Mouse (Mus musculus) neural tube, embryonic 11.5 days (tissue): ENCODE measurements around the gene Il24. TPM values are rescaled to one million over a fixed set of nuclear protein-coding genes. Genes with fewer than 3 reads are reported as not detected.
A peak's percentile ranks its signal among the peaks of the same experiment; 100 is the strongest.

Source experiments
- ATAC-seq: fragments of 200-750 bp; cut with Nextera tagmentation; 2 replicates; pipeline ENCODE4 v1.8.0; 2017; ENCODE audit warnings: moderate number of reproducible peaks, mild to moderate bottlenecking, moderate TSS enrichment, moderate library complexity; ENCODE audit not compliant: insufficient read depth, low FRiP score, low TSS enrichment
- DNase-seq: peaks from one replicate; pipeline ENCODE4 v3.0.0-alpha.2; 2015; ENCODE audit warnings: low spot score
- H3K27ac ChIP-seq: fragments of 300-500 bp; sonication (generic); 2 replicates; pipeline ENCODE4 v1.5.1; 2014; ENCODE audit warnings: low read depth, mild to moderate bottlenecking, low read length
- H3K27me3 ChIP-seq: fragments of 300-500 bp; sonication (generic); 2 replicates; pipeline ENCODE4 v1.6.1; 2014; ENCODE audit warnings: mild to moderate bottlenecking, low read length, mixed read lengths; ENCODE audit not compliant: control insufficient read depth, insufficient read depth
- H3K36me3 ChIP-seq: fragments of 300-500 bp; sonication (generic); 2 replicates; pipeline ENCODE4 v1.6.1; 2014; ENCODE audit warnings: mild to moderate bottlenecking, low read length, moderate library complexity, mixed read lengths; ENCODE audit not compliant: control insufficient read depth, insufficient read depth
- H3K4me1 ChIP-seq: fragments of 300-500 bp; sonication (generic); 2 replicates; pipeline ENCODE4 v1.6.1; 2014; ENCODE audit warnings: low read length, mixed read lengths; ENCODE audit not compliant: control insufficient read depth, insufficient read depth
- H3K4me2 ChIP-seq: fragments of 300-500 bp; sonication (generic); 2 replicates; pipeline ENCODE4 v1.6.1; 2014; ENCODE audit warnings: low read depth, mild to moderate bottlenecking, moderate library complexity
- H3K4me3 ChIP-seq: fragments of 300-500 bp; sonication (generic); 2 replicates; pipeline ENCODE4 v1.5.1; 2014; ENCODE audit warnings: low read depth, low read length
- H3K9ac ChIP-seq: fragments of 300-500 bp; sonication (generic); 2 replicates; pipeline ENCODE4 v1.6.1; 2014; ENCODE audit warnings: mild to moderate bottlenecking, low read length
- H3K9me3 ChIP-seq: fragments of 300-500 bp; sonication (generic); 2 replicates; pipeline ENCODE4 v1.6.1; 2016; ENCODE audit warnings: low read length; ENCODE audit not compliant: control insufficient read depth
- WGBS: fragments of 180-500 bp; shearing (Covaris S2); extraction: QIAGEN DNeasy Blood & Tissue Kit; methylation state at CpG from one replicate; pipeline ENCODE4 v1.1.7; 2014; 5-methylcytosine and 5-hydroxymethylcytosine counted together
- polyA plus RNA-seq: library from polyadenylated mRNA; unstranded; fragments of >200 nt; fragmentation: Nextera tagmentation; extraction: Ambion mirVana; gene quantifications from 2 replicates; pipeline ENCODE4 v1.2.1, GENCODE M21; 2014

Gene Il24
- polyA plus RNA-seq, 1 experiment from 2014 or later, result not detected

- H3K4me2 ChIP-seq, result no peak overlapping the region
- WGBS, result 87% methylated on average over 4 of the region's 4 CpGs
- no peaks in the 10 kb centered on the region for H3K36me3 ChIP-seq
- H3K9me3 ChIP-seq, result no peaks in the 10 kb centered on the region
- H3K27ac ChIP-seq, result no peak overlapping the region
- no peak for ATAC-seq
- no peak overlapping the region for H3K9ac ChIP-seq
- H3K27me3 ChIP-seq, result 0 out of 2 replicates have a peak, but pooled peaks cover 4% of the 10 kb centered on the region
- no peak for DNase-seq
- no peaks in the 10 kb centered on the region for H3K4me1 ChIP-seq
- H3K4me3 ChIP-seq, result no peak overlapping the region
Observed at GRCm38 (mm10) chr1:130883146-130883545, 4.1 kb downstream of the Il24 start.

GRCm38 (mm10) chr1:130879927-130880326, 7.3 kb downstream of the Il24 start:
- WGBS, result 94% methylated on average over 7 of the region's 7 CpGs

GRCm38 (mm10) chr1:130877889-130878614, 9.2 kb downstream of the Il24 start:
- Histone ChIP-seq H3K27ac (no peak overlapping the region), H3K27me3 (peaks cover 14% of the 10 kb centered on the region; the same call in 1 of the 2 replicates), H3K9me3 (no peaks in the 10 kb centered on the region), H3K9ac (peak overlapping the region; percentile 39; the same call in 1 of the 2 replicates), H3K4me2 (peak overlapping the region; percentile 68), H3K4me3 (peak overlapping the region; percentile 33), H3K36me3 (no peaks in the 10 kb centered on the region), H3K4me1 (no peaks in the 10 kb centered on the region)
- peak; percentile 49 for DNase-seq
- WGBS, result 2% methylated on average over 43 of the region's 43 CpGs
- peak; percentile 56; the same call in 1 of the 2 replicates for ATAC-seq

More at GRCm38 (mm10) chr1:130879927-130880326, 7.3 kb downstream of the Il24 start:
- H3K27me3 ChIP-seq, result peaks cover 14% of the 10 kb centered on the region; the same call in 1 of the 2 replicates
- H3K9ac ChIP-seq, result no peak overlapping the region
- no peak overlapping the region for H3K27ac ChIP-seq
- no peak overlapping the region for H3K4me2 ChIP-seq
- H3K4me3 ChIP-seq, result no peak overlapping the region
- DNase-seq (no peak), ATAC-seq (no peak)
- no peaks in the 10 kb centered on the region for H3K36me3 ChIP-seq
- no peaks in the 10 kb centered on the region for H3K9me3 ChIP-seq
- H3K4me1 ChIP-seq, result no peaks in the 10 kb centered on the region

- no peaks in the 10 kb centered on the region for H3K36me3 ChIP-seq
- ATAC-seq, result peak; percentile 44; the same call in 1 of the 2 replicates
- H3K4me1 ChIP-seq, result no peaks in the 10 kb centered on the region
- H3K4me2 ChIP-seq, result no peak overlapping the region
- H3K27ac ChIP-seq, result no peak overlapping the region
- no peaks in the 10 kb centered on the region for H3K9me3 ChIP-seq
- WGBS, result 20% methylated on average over 3 of the region's 3 CpGs
- H3K27me3 ChIP-seq, result peaks cover 14% of the 10 kb centered on the region; the same call in 1 of the 2 replicates
- DNase-seq, result peak; percentile 55
- H3K9ac ChIP-seq, result no peak overlapping the region
- H3K4me3 ChIP-seq, result no peak overlapping the region
Observed at GRCm38 (mm10) chr1:130876931-130877509, 10.2 kb downstream of the Il24 start.

- Histone ChIP-seq H3K9ac (no peak overlapping the region), H3K4me1 (no peaks in the 10 kb centered on the region), H3K27me3 (peaks cover 14% of the 10 kb centered on the region; the same call in 1 of the 2 replicates), H3K4me3 (no peak overlapping the region), H3K36me3 (no peaks in the 10 kb centered on the region), H3K9me3 (no peaks in the 10 kb centered on the region), H3K27ac (no peak overlapping the region), H3K4me2 (no peak overlapping the region)
- DNase-seq (no peak), ATAC-seq (no peak)
- 78% methylated on average over 3 of the region's 3 CpGs for WGBS
Observed at GRCm38 (mm10) chr1:130875910-130876309, 11.3 kb downstream of the Il24 start.

GRCm38 (mm10) chr1:130875139-130875538, 12.1 kb downstream of the Il24 start:
- no peaks in the 10 kb centered on the region for H3K36me3 ChIP-seq
- no peak overlapping the region for H3K4me3 ChIP-seq
- H3K4me2 ChIP-seq, result no peak overlapping the region
- H3K4me1 ChIP-seq, result no peaks in the 10 kb centered on the region
- DNase-seq (peak; percentile 46), ATAC-seq (no peak)
- H3K9me3 ChIP-seq, result no peaks in the 10 kb centered on the region
- WGBS, result 49% methylated on average over 3 of the region's 3 CpGs
- no peak overlapping the region for H3K9ac ChIP-seq
- peaks cover 12% of the 10 kb centered on the region; the same call in 1 of the 2 replicates for H3K27me3 ChIP-seq
- H3K27ac ChIP-seq, result no peak overlapping the region

GRCm38 (mm10) chr1:130872912-130873311, 14.3 kb downstream of the Il24 start:
- H3K27ac ChIP-seq, result no peak overlapping the region
- ATAC-seq (no peak), DNase-seq (no peak)
- no peak overlapping the region for H3K4me2 ChIP-seq
- no peaks in the 10 kb centered on the region for H3K9me3 ChIP-seq
- H3K36me3 ChIP-seq, result no peaks in the 10 kb centered on the region
- H3K9ac ChIP-seq, result no peak overlapping the region
- H3K4me3 ChIP-seq, result no peak overlapping the region
- peaks cover 7% of the 10 kb centered on the region; the same call in 1 of the 2 replicates for H3K27me3 ChIP-seq
- no peaks in the 10 kb centered on the region for H3K4me1 ChIP-seq
- WGBS, result 94% methylated on average over 2 of the region's 2 CpGs

- H3K4me2 ChIP-seq, result no peak within 1 kb of the TSS
- no peaks in the 10 kb centered on the region for H3K9me3 ChIP-seq
- H3K4me3 ChIP-seq, result no peak within 1 kb of the TSS
- no peaks in the 10 kb centered on the region for H3K4me1 ChIP-seq
- no peak within 1 kb of the TSS for H3K27ac ChIP-seq
- 84% methylated on average over 7 of the region's 7 CpGs for WGBS
- ATAC-seq (no peak), DNase-seq (no peak)
- H3K36me3 ChIP-seq, result no peaks in the 10 kb centered on the region
- no peaks in the 10 kb centered on the region for H3K27me3 ChIP-seq
- H3K9ac ChIP-seq, result no peak within 1 kb of the TSS
Observed at GRCm38 (mm10) chr1:130865541-130866221, 21.6 kb downstream of the Il24 start, which contains the start of gene Fcmr. Gene Fcmr (plus strand): TSS chr1:130865669.
